Mouse (Mus musculus): Measurements from ENCODE around the gene Akap7. TPM values are rescaled to one million over a fixed set of nuclear protein-coding genes. Genes with fewer than 3 reads are reported as not detected.
A peak's percentile ranks its signal among the peaks of the same experiment; 100 is the strongest.

Gene Akap7
- total and polyA plus RNA-seq, 2 experiments from 2014 or later, result 70.5 to 81.3 TPM

- H3K9ac ChIP-seq (replicated peaks; ENCODE audit: low read length, poor library complexity, severe bottlenecking), result no peak overlapping the region
- DNase-seq (ENCODE audit: low spot score), result peak; percentile 64
- H3K27me3 ChIP-seq (ENCODE audit: insufficient read depth, low read length), result no peaks in the 10 kb centered on the region
- peak; percentile 73 for TF ChIP-seq CTCF (IDR thresholded peaks at IDR 0.05)
- H3K4me1 ChIP-seq (ENCODE audit: insufficient read depth, low read length), result no peaks in the 10 kb centered on the region
- WGBS, result 37% methylated on average over 9 of the region's 9 CpGs
- no peak overlapping the region for H3K27ac ChIP-seq (ENCODE audit: low read depth, low read length)
- H3K9me3 ChIP-seq (ENCODE audit: low read length), result no peaks in the 10 kb centered on the region
- peak; percentile 54; the same call in 1 of the 2 replicates for ATAC-seq (ENCODE audit: low FRiP score)
- no peak overlapping the region for H3K4me3 ChIP-seq (ENCODE audit: low read depth, low read length)
- H3K4me2 ChIP-seq (ENCODE audit: low read depth, low read length, poor library complexity, severe bottlenecking), result no peak overlapping the region
- no peaks in the 10 kb centered on the region for H3K36me3 ChIP-seq (ENCODE audit: insufficient read depth, low read length)
Measured at GRCm38 (mm10) chr10:25239156-25239555, 68.5 kb downstream of the Akap7 start.

GRCm38 (mm10) chr10:25234080-25234479, 73.6 kb downstream of the Akap7 start:
- H3K4me1 ChIP-seq (ENCODE audit: insufficient read depth, low read length), result no peaks in the 10 kb centered on the region
- no peak for DNase-seq (ENCODE audit: low spot score)
- no peaks in the 10 kb centered on the region for H3K9me3 ChIP-seq (ENCODE audit: low read length)
- no peak overlapping the region for H3K4me2 ChIP-seq (ENCODE audit: low read depth, low read length, poor library complexity, severe bottlenecking)
- WGBS, result 93% methylated on average over 1 of the region's 1 CpGs
- no peak overlapping the region for H3K27ac ChIP-seq (ENCODE audit: low read depth, low read length)
- no peak for TF ChIP-seq CTCF (IDR thresholded peaks at IDR 0.05)
- H3K4me3 ChIP-seq (ENCODE audit: low read depth, low read length), result no peak overlapping the region
- H3K36me3 ChIP-seq (ENCODE audit: insufficient read depth, low read length), result no peaks in the 10 kb centered on the region
- H3K27me3 ChIP-seq (ENCODE audit: insufficient read depth, low read length), result no peaks in the 10 kb centered on the region
- no peak for ATAC-seq (ENCODE audit: low FRiP score)
- no peak overlapping the region for H3K9ac ChIP-seq (replicated peaks; ENCODE audit: low read length, poor library complexity, severe bottlenecking)

- no peak overlapping the region for H3K27ac ChIP-seq (ENCODE audit: low read depth, low read length)
- H3K4me1 ChIP-seq (ENCODE audit: insufficient read depth, low read length), result no peaks in the 10 kb centered on the region
- TF ChIP-seq CTCF (IDR thresholded peaks at IDR 0.05), result no peak
- H3K9me3 ChIP-seq (ENCODE audit: low read length), result no peaks in the 10 kb centered on the region
- no peaks in the 10 kb centered on the region for H3K27me3 ChIP-seq (ENCODE audit: insufficient read depth, low read length)
- H3K9ac ChIP-seq (replicated peaks; ENCODE audit: low read length, poor library complexity, severe bottlenecking), result no peak overlapping the region
- no peaks in the 10 kb centered on the region for H3K36me3 ChIP-seq (ENCODE audit: insufficient read depth, low read length)
- ATAC-seq (ENCODE audit: low FRiP score), result no peak
- DNase-seq (ENCODE audit: low spot score), result no peak
- H3K4me3 ChIP-seq (ENCODE audit: low read depth, low read length), result no peak overlapping the region
- no peak overlapping the region for H3K4me2 ChIP-seq (ENCODE audit: low read depth, low read length, poor library complexity, severe bottlenecking)
- WGBS, result 69% methylated on average over 3 of the region's 3 CpGs
Measured at GRCm38 (mm10) chr10:25232700-25233099, 75.0 kb downstream of the Akap7 start.

DNA sequence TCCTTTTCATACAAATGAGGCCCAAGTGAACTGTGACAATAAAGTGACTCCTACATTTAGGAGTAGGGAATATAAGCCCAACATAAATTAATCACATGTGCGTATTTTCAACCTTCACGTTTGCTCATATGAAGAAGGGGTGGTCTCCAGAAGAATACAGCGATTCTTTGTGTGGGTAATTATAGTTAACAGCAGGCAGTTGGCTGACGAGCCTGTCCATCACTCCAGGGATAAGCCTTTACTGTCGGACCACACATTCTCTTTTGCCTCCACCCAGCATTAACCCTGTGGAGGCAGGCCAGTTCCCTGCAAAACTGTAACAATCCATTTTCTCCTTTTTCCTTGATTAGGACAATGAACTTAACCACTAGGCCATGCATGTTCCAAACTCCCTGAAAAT, 76.3 kb downstream of the Akap7 start:
- H3K4me3 ChIP-seq (ENCODE audit: low read depth, low read length), result no peak overlapping the region
- no peak overlapping the region for H3K27ac ChIP-seq (ENCODE audit: low read depth, low read length)
- no peaks in the 10 kb centered on the region for H3K36me3 ChIP-seq (ENCODE audit: insufficient read depth, low read length)
- no peaks in the 10 kb centered on the region for H3K9me3 ChIP-seq (ENCODE audit: low read length)
- no peak overlapping the region for H3K9ac ChIP-seq (replicated peaks; ENCODE audit: low read length, poor library complexity, severe bottlenecking)
- H3K27me3 ChIP-seq (ENCODE audit: insufficient read depth, low read length), result no peaks in the 10 kb centered on the region
- DNase-seq (ENCODE audit: low spot score) (peak; percentile 37), ATAC-seq (ENCODE audit: low FRiP score) (no peak)
- no peak for TF ChIP-seq CTCF (IDR thresholded peaks at IDR 0.05)
- WGBS, result 29% methylated on average over 5 of the region's 5 CpGs
- H3K4me2 ChIP-seq (ENCODE audit: low read depth, low read length, poor library complexity, severe bottlenecking), result no peak overlapping the region
- H3K4me1 ChIP-seq (ENCODE audit: insufficient read depth, low read length), result no peaks in the 10 kb centered on the region

DNA sequence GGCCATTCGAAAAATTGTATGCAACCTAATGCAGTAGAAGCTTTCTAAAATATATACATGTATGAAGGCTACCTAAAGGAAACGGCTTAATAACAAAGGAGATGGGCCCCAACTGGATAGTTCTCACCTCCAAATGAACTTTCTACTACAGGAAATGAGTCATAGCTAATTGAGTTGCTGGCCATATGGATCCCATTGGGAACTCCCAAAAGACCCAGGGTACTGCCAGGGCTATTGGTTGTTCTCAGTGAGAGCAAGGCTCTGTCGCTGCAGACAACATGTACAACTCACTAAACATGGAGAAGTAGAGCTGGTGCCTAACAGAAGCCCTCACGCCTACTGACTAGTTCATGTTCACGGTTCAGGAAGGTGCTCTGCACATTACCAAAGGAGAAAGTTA, 83.3 kb downstream of the Akap7 start:
- TF ChIP-seq CTCF (IDR thresholded peaks at IDR 0.05), result no peak
- H3K4me3 ChIP-seq (ENCODE audit: low read depth, low read length), result no peak overlapping the region
- H3K9ac ChIP-seq (replicated peaks; ENCODE audit: low read length, poor library complexity, severe bottlenecking), result no peak overlapping the region
- DNase-seq (ENCODE audit: low spot score) (no peak), ATAC-seq (ENCODE audit: low FRiP score) (no peak)
- H3K4me1 ChIP-seq (ENCODE audit: insufficient read depth, low read length), result no peaks in the 10 kb centered on the region
- WGBS, result 89% methylated on average over 5 of the region's 5 CpGs
- H3K36me3 ChIP-seq (ENCODE audit: insufficient read depth, low read length), result no peaks in the 10 kb centered on the region
- H3K9me3 ChIP-seq (ENCODE audit: low read length), result no peaks in the 10 kb centered on the region
- no peak overlapping the region for H3K4me2 ChIP-seq (ENCODE audit: low read depth, low read length, poor library complexity, severe bottlenecking)
- H3K27me3 ChIP-seq (ENCODE audit: insufficient read depth, low read length), result no peaks in the 10 kb centered on the region
- no peak overlapping the region for H3K27ac ChIP-seq (ENCODE audit: low read depth, low read length)

GRCm38 (mm10) chr10:25220754-25221153, 86.9 kb downstream of the Akap7 start:
- WGBS, result 95% methylated on average over 3 of the region's 3 CpGs
- Histone ChIP-seq H3K36me3 (ENCODE audit: insufficient read depth, low read length) (no peaks in the 10 kb centered on the region), H3K9me3 (ENCODE audit: low read length) (no peaks in the 10 kb centered on the region), H3K27ac (ENCODE audit: low read depth, low read length) (no peak overlapping the region), H3K27me3 (ENCODE audit: insufficient read depth, low read length) (no peaks in the 10 kb centered on the region), H3K9ac (replicated peaks; ENCODE audit: low read length, poor library complexity, severe bottlenecking) (no peak overlapping the region), H3K4me1 (ENCODE audit: insufficient read depth, low read length) (no peaks in the 10 kb centered on the region), H3K4me3 (ENCODE audit: low read depth, low read length) (no peak overlapping the region), H3K4me2 (ENCODE audit: low read depth, low read length, poor library complexity, severe bottlenecking) (no peak overlapping the region)
- no peak for ATAC-seq (ENCODE audit: low FRiP score)
- no peak for DNase-seq (ENCODE audit: low spot score)
- TF ChIP-seq CTCF (IDR thresholded peaks at IDR 0.05), result no peak
